Mouse (Mus musculus) mature B cell (primary cell): Measurements from ENCODE around the gene Thy1.

Experiments
- in situ Hi-C: fragments of 300-500 bp; cut with MboI; formaldehyde crosslinking; loops from 2 replicates; pipeline ENCODE4 v1.14.3; 2019

Thy1 gene

GRCm38 (mm10) chr9:44033957-44034727, 9.0 kb upstream of the Thy1 start:
- in situ Hi-C loops, result no loop called here

GRCm38 (mm10) chr9:44037106-44037505, 6.1 kb upstream of the Thy1 start:
- in situ Hi-C loops, result no loop called here

GRCm38 (mm10) chr9:44041511-44042395, 1.4 kb upstream of the Thy1 start:
- in situ Hi-C loops, result no loop called here

GRCm38 (mm10) chr9:44042396-44042680, 846 bp upstream of the Thy1 start:
- in situ Hi-C loops, result no loop called here

- in situ Hi-C loops, result no loop called here
These were observed 683 bp downstream of the Thy1 start for GRCm38 (mm10) chr9:44043708-44044425.

- in situ Hi-C loops, result no loop called here
These were observed 1.4 kb downstream of the Thy1 start for GRCm38 (mm10) chr9:44044426-44045157.

- in situ Hi-C loops, result no loop called here
These were observed 2.1 kb downstream of the Thy1 start for GRCm38 (mm10) chr9:44045158-44045883.

GRCm38 (mm10) chr9:44045884-44046272, 2.7 kb downstream of the Thy1 start:
- in situ Hi-C loops, result no loop called here

- in situ Hi-C loops, result no loop called here
These were observed 3.2 kb downstream of the Thy1 start for GRCm38 (mm10) chr9:44046426-44046825.

- in situ Hi-C loops, result no loop called here
These were observed 3.9 kb downstream of the Thy1 start for GRCm38 (mm10) chr9:44047071-44047470.

GRCm38 (mm10) chr9:44047571-44048490, 4.6 kb downstream of the Thy1 start:
- in situ Hi-C loops, result no loop called here

GRCm38 (mm10) chr9:44048541-44049380, 5.6 kb downstream of the Thy1 start:
- in situ Hi-C loops, result no loop called here

GRCm38 (mm10) chr9:44049381-44050165, 6.4 kb downstream of the Thy1 start:
- in situ Hi-C loops, result no loop called here

- in situ Hi-C loops, result no loop called here
These were observed 9.7 kb downstream of the Thy1 start for GRCm38 (mm10) chr9:44052855-44053254.

- in situ Hi-C loops, result no loop called here
These were observed 10.8 kb downstream of the Thy1 start for GRCm38 (mm10) chr9:44053936-44054335.

- in situ Hi-C loops, result no loop called here
These were observed 15.4 kb downstream of the Thy1 start for GRCm38 (mm10) chr9:44058606-44059005.

GRCm38 (mm10) chr9:44065177-44065576, 22.0 kb downstream of the Thy1 start:
- in situ Hi-C loops, result no loop called here

GRCm38 (mm10) chr9:44066785-44067225, 23.6 kb downstream of the Thy1 start, which contains the start of gene Usp2:
TSS of gene Usp2 (plus strand) at chr9:44067021.
- in situ Hi-C loops, result no loop called here
